Mouse (Mus musculus): ENCODE results near the gene Pkp3.

DNA sequence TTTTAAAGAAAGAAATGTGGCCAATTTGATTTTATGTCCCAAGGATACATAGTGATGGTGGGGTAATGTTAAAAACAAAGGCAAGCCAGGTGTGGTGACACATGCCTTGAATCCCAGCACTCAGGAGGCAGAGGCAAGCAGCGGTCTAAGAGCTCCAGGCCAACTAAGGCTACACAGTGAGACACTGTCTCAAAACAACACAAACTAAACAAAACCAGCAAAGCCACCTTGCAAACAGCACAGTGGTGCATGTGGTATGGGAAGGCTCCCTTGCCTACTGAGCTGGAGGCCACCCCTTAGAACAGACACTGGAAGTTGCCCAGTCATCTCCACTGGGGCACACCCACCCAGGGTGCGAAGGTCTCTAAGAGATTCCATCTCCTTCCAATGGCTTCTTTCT lies 18.1 kb upstream of the Pkp3 start:
- TF ChIP-seq POLR2A (IDR thresholded peaks at IDR 0.05; ENCODE audit: borderline replicate concordance, low read depth, low read length) (no peak), CTCF (IDR thresholded peaks at IDR 0.05; ENCODE audit: low read depth, low read length) (no peak)
